Mouse (Mus musculus): ENCODE measurements around the gene Stk38. TPM values are rescaled to one million over a fixed set of nuclear protein-coding genes. Genes with fewer than 3 reads are reported as not detected.
A peak's percentile ranks its signal among the peaks of the same experiment; 100 is the strongest.

The Stk38 gene
- polyA plus RNA-seq, 1 experiment from 2014 or later = 93.7 TPM

- DNase-seq (ENCODE audit: low spot score) = no peak
- H3K27ac ChIP-seq = no peak overlapping the region
- peaks cover 82% of the 10 kb centered on the region for H3K36me3 ChIP-seq
Observed at GRCm38 (mm10) chr17:28991286-28991685, 16.5 kb downstream of the Stk38 start.

GRCm38 (mm10) chr17:28990060-28990459 lies 17.7 kb downstream of the Stk38 start:
- Histone ChIP-seq H3K4me3 (no peak overlapping the region), H3K27ac (no peak overlapping the region), H3K36me3 (peaks cover 83% of the 10 kb centered on the region), H3K9me3 (no peaks in the 10 kb centered on the region), H3K4me1 (no peaks in the 10 kb centered on the region), H3K27me3 (ENCODE audit: insufficient read depth, poor library complexity, severe bottlenecking) (no peaks in the 10 kb centered on the region)
- no peak for DNase-seq (ENCODE audit: low spot score)
- 49% methylated on average over 4 of the region's 4 CpGs for WGBS

More at GRCm38 (mm10) chr17:28991286-28991685, 16.5 kb downstream of the Stk38 start:
- H3K27me3 ChIP-seq (ENCODE audit: insufficient read depth, poor library complexity, severe bottlenecking) = no peaks in the 10 kb centered on the region
- no peaks in the 10 kb centered on the region for H3K9me3 ChIP-seq
- WGBS = 77% methylated on average over 9 of the region's 9 CpGs
- H3K4me3 ChIP-seq = no peak overlapping the region
- H3K4me1 ChIP-seq = no peaks in the 10 kb centered on the region

- H3K27ac ChIP-seq = no peak overlapping the region
- no peak for DNase-seq (ENCODE audit: low spot score)
- no peak overlapping the region for H3K4me3 ChIP-seq
- peaks cover 85% of the 10 kb centered on the region for H3K36me3 ChIP-seq
- 85% methylated on average over 3 of the region's 3 CpGs for WGBS
- H3K27me3 ChIP-seq (ENCODE audit: insufficient read depth, poor library complexity, severe bottlenecking) = no peaks in the 10 kb centered on the region
- H3K9me3 ChIP-seq = no peaks in the 10 kb centered on the region
- H3K4me1 ChIP-seq = no peaks in the 10 kb centered on the region
Observed at GRCm38 (mm10) chr17:28988996-28989395, 18.8 kb downstream of the Stk38 start.

GRCm38 (mm10) chr17:28988291-28988690 lies 19.5 kb downstream of the Stk38 start:
- Histone ChIP-seq H3K27ac (no peak overlapping the region), H3K4me1 (no peaks in the 10 kb centered on the region), H3K9me3 (no peaks in the 10 kb centered on the region), H3K36me3 (peaks cover 86% of the 10 kb centered on the region), H3K4me3 (no peak overlapping the region), H3K27me3 (ENCODE audit: insufficient read depth, poor library complexity, severe bottlenecking) (no peaks in the 10 kb centered on the region)
- no peak for DNase-seq (ENCODE audit: low spot score)
- 88% methylated on average over 4 of the region's 4 CpGs for WGBS

- WGBS = 66% methylated on average over 4 of the region's 4 CpGs
- H3K36me3 ChIP-seq = peaks cover 88% of the 10 kb centered on the region
- no peak for DNase-seq (ENCODE audit: low spot score)
- no peak overlapping the region for H3K27ac ChIP-seq
- H3K4me1 ChIP-seq = peaks cover 5% of the 10 kb centered on the region
- H3K27me3 ChIP-seq (ENCODE audit: insufficient read depth, poor library complexity, severe bottlenecking) = no peaks in the 10 kb centered on the region
- H3K9me3 ChIP-seq = no peaks in the 10 kb centered on the region
- no peak overlapping the region for H3K4me3 ChIP-seq
Observed at GRCm38 (mm10) chr17:28987713-28988112, 20.1 kb downstream of the Stk38 start.

- Histone ChIP-seq H3K4me1 (peaks cover 7% of the 10 kb centered on the region), H3K36me3 (peaks cover 92% of the 10 kb centered on the region), H3K27ac (no peak overlapping the region), H3K9me3 (no peaks in the 10 kb centered on the region), H3K4me3 (no peak overlapping the region), H3K27me3 (ENCODE audit: insufficient read depth, poor library complexity, severe bottlenecking) (no peaks in the 10 kb centered on the region)
- DNase-seq (ENCODE audit: low spot score) = no peak
Observed at GRCm38 (mm10) chr17:28986833-28987232, 21.0 kb downstream of the Stk38 start.

- no peaks in the 10 kb centered on the region for H3K27me3 ChIP-seq (ENCODE audit: insufficient read depth, poor library complexity, severe bottlenecking)
- DNase-seq (ENCODE audit: low spot score) = no peak
- H3K9me3 ChIP-seq = no peaks in the 10 kb centered on the region
- H3K36me3 ChIP-seq = peaks cover 88% of the 10 kb centered on the region
- peaks cover 7% of the 10 kb centered on the region for H3K4me1 ChIP-seq
- no peak overlapping the region for H3K4me3 ChIP-seq
- WGBS = 80% methylated on average over 1 of the region's 1 CpGs
- H3K27ac ChIP-seq = no peak overlapping the region
Observed at GRCm38 (mm10) chr17:28984724-28985420, 22.9 kb downstream of the Stk38 start.

- peaks cover 7% of the 10 kb centered on the region for H3K4me1 ChIP-seq
- 18% methylated on average over 4 of the region's 4 CpGs for WGBS
- no peak for DNase-seq (ENCODE audit: low spot score)
- peaks cover 86% of the 10 kb centered on the region for H3K36me3 ChIP-seq
- H3K27me3 ChIP-seq (ENCODE audit: insufficient read depth, poor library complexity, severe bottlenecking) = no peaks in the 10 kb centered on the region
- no peaks in the 10 kb centered on the region for H3K9me3 ChIP-seq
- H3K4me3 ChIP-seq = no peak overlapping the region
- peak overlapping the region; percentile 31; the same call in 1 of the 2 replicates for H3K27ac ChIP-seq
Observed at GRCm38 (mm10) chr17:28982591-28982990, 25.2 kb downstream of the Stk38 start.

- Histone ChIP-seq H3K27ac (no peak overlapping the region), H3K4me3 (no peak overlapping the region), H3K27me3 (ENCODE audit: insufficient read depth, poor library complexity, severe bottlenecking) (no peaks in the 10 kb centered on the region), H3K4me1 (peaks cover 7% of the 10 kb centered on the region), H3K36me3 (peaks cover 85% of the 10 kb centered on the region), H3K9me3 (no peaks in the 10 kb centered on the region)
- 77% methylated on average over 4 of the region's 4 CpGs for WGBS
- no peak for DNase-seq (ENCODE audit: low spot score)
Observed at GRCm38 (mm10) chr17:28981081-28981480, 26.7 kb downstream of the Stk38 start.

GRCm38 (mm10) chr17:28979091-28979490 lies 28.7 kb downstream of the Stk38 start:
- 94% methylated on average over 4 of the region's 4 CpGs for WGBS
- peaks cover 87% of the 10 kb centered on the region for H3K36me3 ChIP-seq

GRCm38 (mm10) chr17:28970122-28970521 lies 37.7 kb downstream of the Stk38 start:
- DNase-seq (ENCODE audit: low spot score) = no peak
- Histone ChIP-seq H3K9me3 (no peaks in the 10 kb centered on the region), H3K27me3 (ENCODE audit: insufficient read depth, poor library complexity, severe bottlenecking) (no peaks in the 10 kb centered on the region), H3K36me3 (peaks cover 99% of the 10 kb centered on the region), H3K27ac (no peak overlapping the region), H3K4me1 (no peaks in the 10 kb centered on the region), H3K4me3 (no peak overlapping the region)

More at GRCm38 (mm10) chr17:28979091-28979490, 28.7 kb downstream of the Stk38 start:
- Histone ChIP-seq H3K27me3 (ENCODE audit: insufficient read depth, poor library complexity, severe bottlenecking) (no peaks in the 10 kb centered on the region), H3K9me3 (no peaks in the 10 kb centered on the region), H3K27ac (no peak overlapping the region), H3K4me1 (peaks cover 7% of the 10 kb centered on the region), H3K4me3 (no peak overlapping the region)
- DNase-seq (ENCODE audit: low spot score) = no peak

- Histone ChIP-seq H3K27ac (no peak overlapping the region), H3K4me1 (0 out of 2 replicates have a peak, but pooled peaks cover 2% of the 10 kb centered on the region), H3K36me3 (peaks cover 99% of the 10 kb centered on the region), H3K4me3 (no peak overlapping the region), H3K27me3 (ENCODE audit: insufficient read depth, poor library complexity, severe bottlenecking) (no peaks in the 10 kb centered on the region), H3K9me3 (no peaks in the 10 kb centered on the region)
- DNase-seq (ENCODE audit: low spot score) = no peak
- 73% methylated on average over 11 of the region's 11 CpGs for WGBS
Observed at GRCm38 (mm10) chr17:28967021-28967610, 40.7 kb downstream of the Stk38 start.

- H3K27ac ChIP-seq = no peak overlapping the region
- H3K27me3 ChIP-seq (ENCODE audit: insufficient read depth, poor library complexity, severe bottlenecking) = no peaks in the 10 kb centered on the region
- H3K36me3 ChIP-seq = peaks cover 69% of the 10 kb centered on the region
- 88% methylated on average over 10 of the region's 10 CpGs for WGBS
- DNase-seq (ENCODE audit: low spot score) = no peak
- H3K4me3 ChIP-seq = no peak overlapping the region
- H3K9me3 ChIP-seq = no peaks in the 10 kb centered on the region
- peaks cover 20% of the 10 kb centered on the region for H3K4me1 ChIP-seq
Observed at GRCm38 (mm10) chr17:28961596-28961995, 46.2 kb downstream of the Stk38 start.
